Mouse (Mus musculus) lung, adult 2 months (tissue): ENCODE measurements around the gene Rgn.

Experiments used
- CTCF ChIP-seq: fragments of 200-500 bp; IDR thresholded peaks from 2 replicates; pipeline ENCODE4 v1.5.1; 2011; ENCODE audit warnings: mild to moderate bottlenecking, low read length, control low read depth; ENCODE audit not compliant: insufficient read depth
- POLR2A ChIP-seq: fragments of 200-500 bp; IDR thresholded peaks from 2 replicates; pipeline ENCODE4 v1.6.1; 2011; ENCODE audit warnings: low read depth, mild to moderate bottlenecking, control low read depth, low read length, borderline replicate concordance; ENCODE audit errors: extremely low read depth

- TF ChIP-seq POLR2A (no peak), CTCF (no peak)
Observed at GRCm38 (mm10) chrX:20587968-20588367, 38.4 kb downstream of the Rgn start.
